Mouse (Mus musculus): ENCODE results near the gene Rbm33. TPM values are rescaled to one million over a fixed set of nuclear protein-coding genes. Genes with fewer than 3 reads are reported as not detected.

Rbm33 gene
- polyA plus RNA-seq, 1 experiment from 2014 or later: 17.5 TPM

DNA sequence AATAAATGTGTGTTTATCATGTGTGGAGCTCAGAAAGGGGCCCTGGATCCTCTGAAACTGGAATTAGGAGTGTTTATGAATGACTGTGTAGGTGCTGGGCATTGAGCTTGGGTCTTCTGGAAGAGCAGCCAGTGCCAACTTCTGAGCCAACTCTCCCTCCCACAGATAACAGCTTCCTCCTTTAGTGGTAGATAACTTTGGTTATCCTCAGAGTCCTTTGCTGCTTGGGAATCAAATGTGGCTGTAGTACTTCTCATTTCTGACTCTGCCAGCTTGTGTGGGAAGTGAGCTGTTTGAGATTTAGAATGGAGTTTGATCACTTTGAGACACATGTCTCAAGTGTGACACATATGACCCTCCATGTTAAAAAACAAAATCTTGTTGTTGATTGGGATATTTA is 38.7 kb downstream of the Rbm33 start:
- Histone ChIP-seq H3K9me3 (ENCODE audit: control insufficient read depth, low read length) (no peaks in the 10 kb centered on the region), H3K27me3 (replicated peaks; ENCODE audit: control insufficient read depth, insufficient read depth, low read length) (no peaks in the 10 kb centered on the region), H3K36me3 (ENCODE audit: control insufficient read depth, insufficient read depth, low read length) (peaks cover 65% of the 10 kb centered on the region), H3K4me1 (replicated peaks; ENCODE audit: control insufficient read depth, insufficient read depth, low read length) (no peaks in the 10 kb centered on the region), H3K27ac (ENCODE audit: low read depth) (no peak overlapping the region), H3K4me3 (ENCODE audit: low read depth, low read length) (no peak overlapping the region), H3K4me2 (ENCODE audit: low read length) (no peak overlapping the region), H3K9ac (ENCODE audit: low read length) (no peak overlapping the region)
- ATAC-seq (replicated peaks; ENCODE audit: low FRiP score, low TSS enrichment, low read depth) (no peak), DNase-seq (ENCODE audit: low spot score) (no peak)

DNA sequence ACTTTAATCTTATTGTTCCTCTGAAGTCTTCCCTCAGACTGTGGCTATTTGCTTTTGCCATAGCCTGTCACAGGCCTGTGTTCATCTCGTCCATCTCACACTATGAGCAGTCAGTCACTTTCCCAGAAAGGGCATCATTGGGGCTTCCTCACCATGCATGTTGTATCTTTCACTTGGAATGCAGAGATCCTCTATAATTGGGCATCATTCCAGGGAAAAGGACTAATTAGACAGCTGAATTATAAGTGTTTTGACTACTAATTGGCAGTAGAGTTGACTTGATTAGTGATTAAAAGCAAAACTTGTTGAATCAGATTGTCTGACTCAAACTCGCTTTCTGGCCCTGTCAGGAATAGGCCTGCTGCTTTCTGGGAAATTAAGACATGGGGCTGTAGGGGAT is 43.8 kb downstream of the Rbm33 start:
- Histone ChIP-seq H3K4me1 (replicated peaks; ENCODE audit: control insufficient read depth, insufficient read depth, low read length) (no peaks in the 10 kb centered on the region), H3K9ac (ENCODE audit: low read length) (no peak overlapping the region), H3K36me3 (ENCODE audit: control insufficient read depth, insufficient read depth, low read length) (peaks cover 79% of the 10 kb centered on the region), H3K9me3 (ENCODE audit: control insufficient read depth, low read length) (no peaks in the 10 kb centered on the region), H3K4me2 (ENCODE audit: low read length) (no peak overlapping the region), H3K4me3 (ENCODE audit: low read depth, low read length) (no peak overlapping the region), H3K27ac (ENCODE audit: low read depth) (no peak overlapping the region), H3K27me3 (replicated peaks; ENCODE audit: control insufficient read depth, insufficient read depth, low read length) (no peaks in the 10 kb centered on the region)
- ATAC-seq (replicated peaks; ENCODE audit: low FRiP score, low TSS enrichment, low read depth) (no peak), DNase-seq (ENCODE audit: low spot score) (no peak)
- 92% methylated on average over 2 of the region's 2 CpGs for WGBS

DNA sequence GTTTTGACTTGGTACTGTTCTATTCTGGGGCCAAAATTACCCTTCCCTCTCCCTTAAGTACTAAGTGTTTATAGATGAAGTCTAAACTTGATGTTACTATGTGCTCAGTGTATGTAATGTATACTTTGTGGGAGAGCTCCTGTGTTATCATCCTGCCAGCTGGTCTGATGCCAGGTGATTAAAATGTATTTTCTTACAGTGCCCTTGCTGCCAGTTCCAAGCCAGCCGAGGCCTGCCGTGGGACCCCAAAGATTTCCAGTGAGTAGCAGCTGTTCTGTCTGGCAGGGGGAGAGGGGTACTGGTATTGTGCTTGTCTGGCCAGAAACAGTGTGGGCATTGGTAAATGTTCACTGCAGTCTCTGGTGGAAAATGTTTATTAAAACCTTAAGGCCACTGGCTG is 51.1 kb downstream of the Rbm33 start:
- no peak overlapping the region for H3K4me3 ChIP-seq (ENCODE audit: low read depth, low read length)
- no peak overlapping the region for H3K4me2 ChIP-seq (ENCODE audit: low read length)
- no peak for ATAC-seq (replicated peaks; ENCODE audit: low FRiP score, low TSS enrichment, low read depth)
- WGBS: 66% methylated on average over 2 of the region's 2 CpGs
- no peak overlapping the region for H3K27ac ChIP-seq (ENCODE audit: low read depth)
- H3K27me3 ChIP-seq (replicated peaks; ENCODE audit: control insufficient read depth, insufficient read depth, low read length): no peaks in the 10 kb centered on the region
- H3K9me3 ChIP-seq (ENCODE audit: control insufficient read depth, low read length): no peaks in the 10 kb centered on the region
- H3K36me3 ChIP-seq (ENCODE audit: control insufficient read depth, insufficient read depth, low read length): peaks cover 79% of the 10 kb centered on the region
- DNase-seq (ENCODE audit: low spot score): no peak
- H3K4me1 ChIP-seq (replicated peaks; ENCODE audit: control insufficient read depth, insufficient read depth, low read length): no peaks in the 10 kb centered on the region
- no peak overlapping the region for H3K9ac ChIP-seq (ENCODE audit: low read length)

DNA sequence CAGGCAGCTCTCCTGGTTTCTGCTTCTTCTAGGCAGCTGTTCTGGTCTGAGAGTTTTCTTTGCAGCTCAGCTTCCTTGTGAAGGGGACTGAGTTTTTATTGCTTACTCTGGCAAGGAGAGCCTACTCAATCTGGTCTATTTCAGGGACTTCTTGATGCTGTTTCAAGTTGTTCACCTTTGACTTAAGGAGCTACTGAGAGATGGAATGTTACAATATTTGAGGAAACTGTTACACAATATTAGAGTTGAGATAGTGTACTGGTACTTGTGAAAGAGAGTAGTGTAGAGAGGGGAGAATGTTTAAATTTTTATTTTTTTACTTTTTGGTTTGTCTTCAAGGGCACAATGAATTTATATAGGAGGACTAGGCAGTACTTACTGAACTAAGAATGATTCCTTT is 53.9 kb downstream of the Rbm33 start:
- no peak for DNase-seq (ENCODE audit: low spot score)

DNA sequence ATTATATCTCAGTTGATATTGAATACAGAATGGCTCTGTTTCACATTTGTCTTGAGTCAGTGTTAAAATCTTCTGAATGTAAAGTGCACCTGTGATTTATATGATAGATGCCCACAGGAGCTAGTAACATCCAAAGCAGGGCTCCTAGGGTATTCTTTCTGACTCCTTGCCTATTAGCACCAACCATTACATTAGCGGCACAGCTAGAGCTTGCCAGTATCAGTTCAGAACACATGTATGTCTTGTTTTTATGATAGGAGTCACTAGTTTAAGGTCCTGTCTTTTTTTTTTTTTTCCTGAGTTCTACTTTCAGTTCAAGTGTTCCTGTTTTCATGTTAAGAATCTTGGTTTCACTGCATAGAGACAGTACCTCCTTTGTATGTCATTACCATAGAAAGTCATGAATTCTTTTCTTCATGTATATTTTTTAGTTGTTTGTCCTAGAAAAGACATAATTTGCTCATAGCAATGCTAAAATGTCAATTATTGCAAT is 55.3 kb downstream of the Rbm33 start:
- 100% methylated on average over 1 of the region's 1 CpGs for WGBS
- Histone ChIP-seq H3K4me1 (replicated peaks; ENCODE audit: control insufficient read depth, insufficient read depth, low read length) (no peaks in the 10 kb centered on the region), H3K27ac (ENCODE audit: low read depth) (no peak overlapping the region), H3K27me3 (replicated peaks; ENCODE audit: control insufficient read depth, insufficient read depth, low read length) (no peaks in the 10 kb centered on the region), H3K36me3 (ENCODE audit: control insufficient read depth, insufficient read depth, low read length) (peaks cover 49% of the 10 kb centered on the region), H3K4me3 (ENCODE audit: low read depth, low read length) (no peak overlapping the region), H3K9ac (ENCODE audit: low read length) (no peak overlapping the region), H3K4me2 (ENCODE audit: low read length) (no peak overlapping the region), H3K9me3 (ENCODE audit: control insufficient read depth, low read length) (no peaks in the 10 kb centered on the region)
- DNase-seq (ENCODE audit: low spot score): no peak
- ATAC-seq (replicated peaks; ENCODE audit: low FRiP score, low TSS enrichment, low read depth): no peak

More for the DNA sequence above, 53.9 kb downstream of the Rbm33 start:
- Histone ChIP-seq H3K27me3 (replicated peaks; ENCODE audit: control insufficient read depth, insufficient read depth, low read length) (no peaks in the 10 kb centered on the region), H3K4me2 (ENCODE audit: low read length) (no peak overlapping the region), H3K36me3 (ENCODE audit: control insufficient read depth, insufficient read depth, low read length) (peaks cover 59% of the 10 kb centered on the region), H3K9ac (ENCODE audit: low read length) (no peak overlapping the region), H3K4me1 (replicated peaks; ENCODE audit: control insufficient read depth, insufficient read depth, low read length) (no peaks in the 10 kb centered on the region), H3K4me3 (ENCODE audit: low read depth, low read length) (no peak overlapping the region), H3K27ac (ENCODE audit: low read depth) (no peak overlapping the region), H3K9me3 (ENCODE audit: control insufficient read depth, low read length) (no peaks in the 10 kb centered on the region)
- ATAC-seq (replicated peaks; ENCODE audit: low FRiP score, low TSS enrichment, low read depth): no peak

DNA sequence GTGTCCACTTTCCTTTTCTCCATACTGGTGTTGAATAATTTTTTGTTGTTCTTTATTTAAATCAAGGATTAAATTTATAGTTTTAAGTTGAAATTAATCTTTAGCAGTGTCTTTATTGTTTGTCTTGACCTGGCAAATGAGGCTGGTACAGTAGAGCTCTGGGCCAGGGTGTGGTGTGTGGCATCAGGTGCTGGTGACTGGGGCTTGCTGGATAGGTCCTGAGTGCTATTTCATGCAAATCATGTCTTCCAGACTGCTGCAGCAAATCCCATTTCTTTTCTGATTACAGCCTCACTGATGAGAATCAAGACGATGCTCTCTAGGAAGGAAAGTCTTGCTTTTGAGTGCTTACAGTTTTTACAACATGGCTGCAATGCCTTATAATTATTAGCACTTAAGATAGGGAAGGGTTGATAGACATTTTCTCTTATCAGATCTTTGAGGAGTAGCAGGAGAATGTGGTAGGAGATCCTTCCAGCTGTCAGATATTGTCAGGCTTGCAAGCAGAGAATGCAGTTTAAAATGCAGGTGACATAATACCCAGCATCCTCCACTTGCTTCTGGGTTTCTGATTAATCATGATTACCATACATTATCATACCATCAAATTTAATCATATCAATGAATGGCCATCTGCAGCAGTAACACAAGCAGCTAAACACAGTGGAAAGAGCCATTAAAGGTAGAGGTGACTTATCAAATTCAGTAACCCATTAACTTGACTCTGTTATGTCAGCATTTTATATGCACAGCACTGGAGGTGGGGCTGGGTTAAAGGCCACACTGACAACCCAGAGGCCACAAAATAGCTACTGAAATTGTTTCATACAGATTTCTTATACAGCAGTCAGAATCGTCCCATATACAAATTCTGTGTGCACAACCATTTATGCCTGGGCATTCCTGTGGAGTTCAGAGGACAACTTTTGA is 56.8 kb downstream of the Rbm33 start:
- 93% methylated on average over 2 of the region's 2 CpGs for WGBS
- Histone ChIP-seq H3K27me3 (replicated peaks; ENCODE audit: control insufficient read depth, insufficient read depth, low read length) (no peaks in the 10 kb centered on the region), H3K4me3 (ENCODE audit: low read depth, low read length) (no peak overlapping the region), H3K27ac (ENCODE audit: low read depth) (no peak overlapping the region), H3K36me3 (ENCODE audit: control insufficient read depth, insufficient read depth, low read length) (peaks cover 47% of the 10 kb centered on the region), H3K9me3 (ENCODE audit: control insufficient read depth, low read length) (no peaks in the 10 kb centered on the region), H3K4me2 (ENCODE audit: low read length) (no peak overlapping the region), H3K4me1 (replicated peaks; ENCODE audit: control insufficient read depth, insufficient read depth, low read length) (no peaks in the 10 kb centered on the region), H3K9ac (ENCODE audit: low read length) (no peak overlapping the region)
- ATAC-seq (replicated peaks; ENCODE audit: low FRiP score, low TSS enrichment, low read depth): no peak
- DNase-seq (ENCODE audit: low spot score): no peak

DNA sequence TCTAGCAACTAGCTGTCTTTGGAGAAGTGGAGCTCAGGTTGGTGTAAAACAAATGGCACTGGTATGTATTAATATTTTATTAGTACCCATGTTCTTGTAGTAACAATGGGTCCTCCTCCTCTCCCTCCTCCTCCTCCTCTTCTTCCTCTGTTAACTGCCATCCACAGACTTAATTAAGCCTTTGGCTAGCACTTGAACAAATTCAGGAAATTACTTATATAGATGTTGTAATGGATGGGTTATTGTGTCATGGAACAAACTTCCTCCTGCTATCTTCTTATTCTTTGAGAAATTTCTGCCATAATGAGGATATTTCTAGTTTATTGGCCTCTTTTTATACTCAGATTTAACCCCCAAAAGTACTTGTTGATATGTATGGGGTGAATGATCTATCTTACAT is 60.4 kb downstream of the Rbm33 start:
- DNase-seq (ENCODE audit: low spot score) (no peak), ATAC-seq (replicated peaks; ENCODE audit: low FRiP score, low TSS enrichment, low read depth) (no peak)
- H3K36me3 ChIP-seq (ENCODE audit: control insufficient read depth, insufficient read depth, low read length): peaks cover 41% of the 10 kb centered on the region
- H3K27me3 ChIP-seq (replicated peaks; ENCODE audit: control insufficient read depth, insufficient read depth, low read length): no peaks in the 10 kb centered on the region
- no peak overlapping the region for H3K9ac ChIP-seq (ENCODE audit: low read length)
- no peaks in the 10 kb centered on the region for H3K4me1 ChIP-seq (replicated peaks; ENCODE audit: control insufficient read depth, insufficient read depth, low read length)
- no peak overlapping the region for H3K4me2 ChIP-seq (ENCODE audit: low read length)
- no peaks in the 10 kb centered on the region for H3K9me3 ChIP-seq (ENCODE audit: control insufficient read depth, low read length)
- H3K27ac ChIP-seq (ENCODE audit: low read depth): no peak overlapping the region
- no peak overlapping the region for H3K4me3 ChIP-seq (ENCODE audit: low read depth, low read length)

DNA sequence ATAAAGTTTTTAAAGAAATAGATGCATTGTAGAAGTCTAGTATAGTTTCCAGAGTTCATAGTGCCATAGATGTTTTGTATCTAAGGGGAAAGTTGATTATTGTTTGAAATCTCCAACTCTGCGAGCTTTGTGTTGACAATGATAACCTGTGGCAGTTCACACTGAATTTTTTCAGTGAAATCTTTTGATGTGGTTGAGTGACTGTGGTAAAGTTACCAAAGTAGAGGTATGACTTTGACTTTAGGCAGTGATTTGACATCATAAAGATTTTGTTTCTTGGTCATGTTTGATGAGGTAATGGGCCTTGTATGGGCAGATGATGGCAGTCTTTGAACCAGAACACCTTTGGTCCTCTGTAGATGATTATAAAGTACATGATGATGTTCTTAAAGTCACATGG is 65.4 kb downstream of the Rbm33 start:
- H3K9ac ChIP-seq (ENCODE audit: low read length): no peak overlapping the region
- WGBS: 89% methylated on average over 1 of the region's 1 CpGs
- ATAC-seq (replicated peaks; ENCODE audit: low FRiP score, low TSS enrichment, low read depth): no peak
- no peaks in the 10 kb centered on the region for H3K27me3 ChIP-seq (replicated peaks; ENCODE audit: control insufficient read depth, insufficient read depth, low read length)
- H3K9me3 ChIP-seq (ENCODE audit: control insufficient read depth, low read length): no peaks in the 10 kb centered on the region
- peaks cover 47% of the 10 kb centered on the region for H3K36me3 ChIP-seq (ENCODE audit: control insufficient read depth, insufficient read depth, low read length)
- no peaks in the 10 kb centered on the region for H3K4me1 ChIP-seq (replicated peaks; ENCODE audit: control insufficient read depth, insufficient read depth, low read length)
- no peak overlapping the region for H3K4me3 ChIP-seq (ENCODE audit: low read depth, low read length)
- no peak overlapping the region for H3K4me2 ChIP-seq (ENCODE audit: low read length)
- no peak for DNase-seq (ENCODE audit: low spot score)
- no peak overlapping the region for H3K27ac ChIP-seq (ENCODE audit: low read depth)

DNA sequence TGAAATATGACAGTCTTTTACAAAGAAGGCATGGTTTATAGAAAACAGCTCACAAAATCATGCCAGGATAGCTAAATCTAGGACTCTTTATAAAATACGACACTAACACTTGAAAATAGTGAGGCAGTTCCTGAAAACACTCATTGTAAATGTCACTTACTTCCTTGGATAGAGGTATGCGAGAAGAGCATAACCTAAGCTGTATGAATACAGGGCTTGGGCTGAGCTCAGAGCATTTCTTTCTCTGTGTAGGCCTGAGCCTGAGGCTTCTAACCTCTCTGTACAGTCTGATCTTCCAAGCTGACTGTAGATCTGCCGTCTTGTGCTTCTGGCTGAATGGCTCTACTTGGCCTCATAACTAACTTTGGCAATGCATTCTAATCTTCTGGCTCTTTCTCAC is 69.9 kb downstream of the Rbm33 start:
- Histone ChIP-seq H3K4me2 (ENCODE audit: low read length) (no peak overlapping the region), H3K27me3 (replicated peaks; ENCODE audit: control insufficient read depth, insufficient read depth, low read length) (no peaks in the 10 kb centered on the region), H3K9me3 (ENCODE audit: control insufficient read depth, low read length) (no peaks in the 10 kb centered on the region), H3K4me3 (ENCODE audit: low read depth, low read length) (no peak overlapping the region), H3K4me1 (replicated peaks; ENCODE audit: control insufficient read depth, insufficient read depth, low read length) (no peaks in the 10 kb centered on the region), H3K27ac (ENCODE audit: low read depth) (no peak overlapping the region), H3K9ac (ENCODE audit: low read length) (no peak overlapping the region), H3K36me3 (ENCODE audit: control insufficient read depth, insufficient read depth, low read length) (peaks cover 66% of the 10 kb centered on the region)
- 88% methylated on average over 3 of the region's 3 CpGs for WGBS
- ATAC-seq (replicated peaks; ENCODE audit: low FRiP score, low TSS enrichment, low read depth) (no peak), DNase-seq (ENCODE audit: low spot score) (no peak)
